Mouse (Mus musculus) gastrocnemius, adult 8-10 months (tissue): ENCODE data around the gene Ccl7. TPM values are rescaled to one million over a fixed set of nuclear protein-coding genes. Genes with fewer than 3 reads are reported as not detected.
A peak's percentile ranks its signal among the peaks of the same experiment; 100 is the strongest.

Experiments
- DNase-seq, 2 experiments: peaks; one replicate each; pipeline ENCODE4 v3.0.0; 2022; ENCODE audit warnings: low spot score in 2 of 2
- total RNA-seq, 4 experiments: library from RNA; stranded (reverse); gene quantifications; 2 replicates each; pipeline ENCODE4 v1.2.4; 2022

Gene Ccl7
- total RNA-seq, 4 experiments from 2014 or later = 0.56 TPM; not detected in 3

DNA sequence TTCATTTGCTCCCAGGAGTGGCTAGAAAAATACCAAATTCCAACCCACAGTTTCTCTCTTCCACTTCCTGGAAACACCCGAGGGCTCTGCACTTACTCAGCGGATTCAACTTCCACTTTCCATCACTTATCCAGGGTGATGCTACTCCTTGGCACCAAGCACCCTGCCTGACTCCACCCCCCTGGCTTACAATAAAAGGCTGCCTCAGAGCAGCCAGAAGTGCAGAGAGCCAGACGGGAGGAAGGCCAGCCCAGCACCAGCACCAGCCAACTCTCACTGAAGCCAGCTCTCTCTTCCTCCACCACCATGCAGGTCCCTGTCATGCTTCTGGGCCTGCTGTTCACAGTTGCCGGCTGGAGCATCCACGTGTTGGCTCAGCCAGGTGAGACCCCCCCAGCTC, 10.2 kb upstream of the Ccl7 start, which contains the start of gene Ccl2:
Gene Ccl2, plus strand, starts transcription at position 216 of the 400 bp plus-strand sequence.
- peak; percentile 74 to 79 for DNase-seq

GRCm38 (mm10) chr11:82035857-82036256, 9.7 kb upstream of the Ccl7 start:
- DNase-seq = no peak

- no peak for DNase-seq
Observed at GRCm38 (mm10) chr11:82038535-82038934, 7.0 kb upstream of the Ccl7 start, which contains the start of gene Gm17268. Gene Gm17268, minus strand, starts transcription at chr11:82038562.

DNA sequence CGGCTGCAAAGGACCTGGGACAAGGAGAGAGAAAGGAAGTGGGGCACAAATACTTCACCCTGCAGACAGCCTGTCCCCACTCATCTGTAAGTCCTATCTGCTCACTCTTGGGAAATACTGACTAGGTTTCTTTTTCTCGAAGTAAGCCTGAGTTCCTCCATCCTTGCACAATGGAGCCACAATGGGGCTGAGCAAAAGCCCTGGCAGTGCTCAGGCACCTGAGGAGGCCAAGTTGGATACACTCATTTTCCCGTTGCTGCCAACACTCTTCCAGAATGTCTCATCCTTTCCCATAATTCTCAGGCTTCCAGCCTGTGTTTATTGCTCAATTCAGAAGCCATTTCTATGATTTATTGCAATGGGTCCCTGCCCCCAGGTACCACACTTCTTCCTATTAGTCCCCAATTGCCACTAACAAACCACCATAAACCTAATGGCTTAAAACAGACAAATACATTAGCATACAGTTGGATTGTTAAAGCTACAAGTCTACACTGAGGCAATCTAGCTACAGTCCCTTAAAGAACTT, 6.3 kb upstream of the Ccl7 start:
- DNase-seq = no peak

DNA sequence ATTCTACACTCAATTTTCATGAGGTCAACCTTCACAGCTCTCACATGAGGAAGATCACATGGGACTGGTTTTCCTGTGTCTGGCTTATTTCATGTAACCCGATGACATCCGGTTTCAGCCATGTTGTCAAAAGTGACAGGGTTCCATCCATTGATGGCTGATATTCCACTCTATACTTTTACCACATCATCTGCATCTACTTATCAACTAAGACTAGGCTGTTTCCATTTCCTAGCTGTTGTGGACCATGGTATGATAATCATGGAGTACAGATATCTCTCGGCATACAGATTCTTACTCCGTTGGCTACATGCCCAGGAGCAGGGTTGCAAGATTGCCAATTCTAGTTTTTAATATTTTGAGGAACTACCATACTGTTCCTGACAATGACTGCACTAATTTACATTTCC, 3.8 kb upstream of the Ccl7 start:
- DNase-seq = no peak

DNA sequence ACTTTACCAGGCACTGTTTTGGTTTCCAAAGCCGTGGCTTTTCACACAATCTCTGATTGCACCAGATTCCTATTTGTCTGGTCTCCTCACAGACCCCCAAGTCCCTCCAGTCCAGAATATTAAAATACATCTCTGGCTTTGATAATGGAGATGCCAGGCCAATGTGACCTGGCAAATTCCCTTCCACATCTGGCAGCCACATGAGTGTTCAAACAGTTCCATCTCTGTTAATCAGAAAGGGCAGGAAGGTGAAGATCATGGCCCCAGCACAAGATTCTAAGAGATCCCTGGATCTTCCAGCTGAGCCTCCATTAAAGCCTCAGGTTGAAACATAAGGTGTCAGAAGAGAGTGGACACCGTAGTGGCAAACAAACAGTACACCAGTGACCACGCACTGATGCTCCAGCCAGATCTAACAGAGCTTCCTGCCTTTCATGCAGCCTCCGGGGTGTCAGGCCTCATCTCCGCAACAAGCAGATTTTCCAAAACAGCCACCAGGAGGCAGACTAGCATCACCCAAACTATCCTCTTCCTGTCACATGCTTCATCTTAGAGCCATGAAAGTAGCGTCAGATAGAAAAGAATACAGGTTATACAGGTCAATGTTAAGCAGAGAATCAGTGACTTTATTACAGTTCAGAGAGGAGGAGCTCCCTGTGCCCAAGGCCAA, 2.4 kb downstream of the Ccl7 start:
- DNase-seq = peak; percentile 44 to 46

DNA sequence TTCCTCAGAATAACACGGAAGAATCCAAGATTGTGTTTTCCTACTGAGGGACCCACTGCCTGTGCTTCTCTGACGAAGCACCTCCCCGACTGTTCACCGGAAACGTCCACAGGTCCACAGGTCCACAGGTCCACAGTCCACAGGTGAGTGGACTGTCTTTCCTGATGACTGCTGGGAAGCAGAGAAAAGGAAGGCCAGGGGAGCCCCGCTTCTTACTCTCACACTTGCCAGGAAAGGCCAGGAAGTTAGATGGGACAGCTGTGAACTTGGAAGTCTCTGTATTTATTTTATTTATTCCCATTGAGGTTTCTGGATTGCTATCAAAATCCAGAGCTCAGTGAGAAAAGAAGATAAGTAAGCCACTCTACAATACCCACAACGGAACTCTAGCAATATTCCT, 8.3 kb downstream of the Ccl7 start:
- no peak for DNase-seq

GRCm38 (mm10) chr11:82057646-82058045, 12.1 kb downstream of the Ccl7 start, which contains the start of gene Ccl11:
Gene Ccl11, plus strand, starts transcription at chr11:82057823.
- DNase-seq = peak; percentile 40

GRCm38 (mm10) chr11:82062226-82062625, 16.7 kb downstream of the Ccl7 start:
- no peak for DNase-seq

GRCm38 (mm10) chr11:82063454-82063853, 17.9 kb downstream of the Ccl7 start:
- DNase-seq = no peak

GRCm38 (mm10) chr11:82066953-82067571, 21.6 kb downstream of the Ccl7 start:
- DNase-seq = no peak

GRCm38 (mm10) chr11:82071076-82071475, 25.6 kb downstream of the Ccl7 start:
- DNase-seq = peak in 1 of 2 experiments; percentile 12

DNA sequence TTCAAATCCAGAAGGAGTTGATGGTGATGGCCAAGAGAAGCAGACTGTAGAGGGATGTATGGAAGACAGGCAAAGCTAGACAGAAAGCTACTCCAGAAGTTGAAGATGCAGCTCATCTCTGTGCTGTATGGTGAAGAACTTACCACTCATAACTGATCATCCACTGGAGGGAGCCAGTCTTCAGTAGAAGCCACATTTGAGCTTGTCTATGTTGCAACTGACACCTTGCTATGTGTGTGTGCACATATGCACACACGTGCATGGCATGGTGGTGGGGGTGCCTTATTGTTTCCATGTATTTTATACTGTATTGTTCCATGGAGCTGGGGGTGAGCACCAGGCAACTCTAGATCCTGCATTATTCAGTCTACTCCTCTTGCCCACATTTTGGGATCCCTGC, 26.9 kb downstream of the Ccl7 start:
- no peak for DNase-seq

- DNase-seq = no peak
Observed at GRCm38 (mm10) chr11:82072984-82073383, 27.5 kb downstream of the Ccl7 start.

- DNase-seq = no peak
Observed at GRCm38 (mm10) chr11:82073686-82074085, 28.2 kb downstream of the Ccl7 start.

GRCm38 (mm10) chr11:82077031-82077430, 31.5 kb downstream of the Ccl7 start:
- no peak for DNase-seq

DNA sequence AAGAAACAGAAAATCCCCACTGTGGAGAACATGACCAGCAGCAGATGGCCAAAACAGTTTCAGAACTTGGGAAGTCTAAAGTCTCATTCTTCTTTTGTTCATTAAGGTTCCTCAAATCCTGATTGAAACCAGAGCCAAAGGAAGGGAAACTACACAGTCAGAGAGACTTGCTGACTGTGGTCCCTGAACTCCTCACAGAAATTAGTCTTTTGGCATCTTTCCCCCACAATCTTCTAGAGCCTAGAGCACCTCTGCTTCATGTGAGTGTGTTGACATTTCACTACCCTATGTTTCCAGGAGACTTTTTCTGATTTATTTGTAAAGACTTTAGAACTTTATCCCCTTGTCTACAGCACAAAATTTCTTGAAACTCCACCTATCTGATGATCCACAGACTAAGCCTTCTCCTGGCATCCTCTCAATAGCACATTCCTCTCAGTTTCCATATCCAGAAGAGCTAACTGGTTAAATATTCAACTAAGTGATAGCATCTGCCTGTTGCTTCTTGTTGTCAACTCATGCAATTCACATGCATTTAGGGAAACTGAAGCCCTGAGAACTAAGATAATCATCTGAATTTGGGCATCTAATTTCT, 32.7 kb downstream of the Ccl7 start:
- no peak for DNase-seq

DNA sequence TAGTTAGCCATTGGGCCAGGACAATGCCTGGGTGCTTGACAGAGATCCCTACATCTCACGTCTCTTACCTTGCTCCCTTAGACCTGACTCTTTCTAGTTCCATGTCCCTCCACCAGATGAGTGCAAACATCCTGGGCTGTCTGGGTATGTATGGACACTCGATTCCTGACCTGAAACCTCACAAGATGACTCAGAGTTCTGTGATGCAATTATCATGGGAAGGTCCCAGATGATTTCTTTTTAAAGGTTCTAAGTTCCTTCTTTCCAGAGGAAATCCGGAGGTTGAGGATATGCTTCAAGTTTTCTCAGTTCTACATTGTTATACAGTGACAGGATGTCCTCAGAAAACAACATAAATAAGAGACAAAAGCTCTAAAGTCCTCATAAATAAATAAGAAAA, 35.4 kb downstream of the Ccl7 start:
- DNase-seq = no peak

GRCm38 (mm10) chr11:82084360-82084759, 38.8 kb downstream of the Ccl7 start:
- DNase-seq = no peak
